Mouse (Mus musculus) midbrain, postnatal 0 days (tissue): ENCODE results near the gene Srm. TPM values are rescaled to one million over a fixed set of nuclear protein-coding genes. Genes with fewer than 3 reads are reported as not detected.

Experiments
- ATAC-seq: fragments of 200-750 bp; cut with Nextera tagmentation; 2 replicates; pipeline ENCODE4 v1.8.0; 2017; ENCODE audit warnings: moderate number of reproducible peaks, mild to moderate bottlenecking, moderate TSS enrichment, moderate library complexity; ENCODE audit not compliant: low FRiP score
- DNase-seq: peaks from one replicate; pipeline ENCODE4 v3.0.0-alpha.2; 2015; ENCODE audit warnings: low spot score
- H3K27ac ChIP-seq: fragments of 300-500 bp; sonication (generic); 2 replicates; pipeline ENCODE4 v1.5.1; 2014; ENCODE audit warnings: low read depth, mild to moderate bottlenecking, low read length, mixed read lengths
- H3K27me3 ChIP-seq: fragments of 300-500 bp; sonication (generic); 2 replicates; pipeline ENCODE4 v1.6.1; 2014; ENCODE audit warnings: low read length, control low read depth, mixed read lengths; ENCODE audit not compliant: insufficient read depth
- H3K36me3 ChIP-seq: fragments of 300-500 bp; sonication (generic); 2 replicates; pipeline ENCODE4 v1.6.1; 2014; ENCODE audit warnings: low read length, control low read depth, mixed read lengths; ENCODE audit not compliant: insufficient read depth
- H3K4me1 ChIP-seq: fragments of 300-500 bp; sonication (generic); 2 replicates; pipeline ENCODE4 v1.6.1; 2014; ENCODE audit warnings: mild to moderate bottlenecking, control low read depth, antibody characterized with exemption, low read length, mixed read lengths; ENCODE audit not compliant: insufficient read depth
- H3K4me2 ChIP-seq: fragments of 300-500 bp; sonication (generic); 2 replicates; pipeline ENCODE4 v1.6.1; 2014; ENCODE audit warnings: low read depth, mild to moderate bottlenecking, low read length, mixed read lengths; ENCODE audit not compliant: poor library complexity, severe bottlenecking
- H3K4me3 ChIP-seq: fragments of 300-500 bp; sonication (generic); 2 replicates; pipeline ENCODE4 v1.5.1; 2014; ENCODE audit warnings: low read depth, mild to moderate bottlenecking, low read length, moderate library complexity
- H3K9ac ChIP-seq: fragments of 300-500 bp; sonication (generic); replicated peaks from 2 replicates; pipeline ENCODE4 v1.6.1; 2014; ENCODE audit warnings: mild to moderate bottlenecking, low read length, moderate library complexity, mixed read lengths; ENCODE audit not compliant: poor library complexity, severe bottlenecking
- H3K9me3 ChIP-seq: fragments of 300-500 bp; sonication (generic); 2 replicates; pipeline ENCODE4 v1.6.1; 2016; ENCODE audit warnings: low read length, control low read depth
- CTCF ChIP-seq: IDR thresholded peaks from 2 replicates; pipeline ENCODE4 v1.5.1; 2016; ENCODE audit warnings: antibody characterized with exemption, mild to moderate bottlenecking
- WGBS: fragments of 180-500 bp; shearing (Covaris S2); extraction: QIAGEN DNeasy Blood & Tissue Kit; methylation state at CpG from one replicate; pipeline ENCODE4 v1.1.7; 2014; 5-methylcytosine and 5-hydroxymethylcytosine counted together
- polyA plus RNA-seq: library from polyadenylated mRNA; unstranded; fragments of >200 nt; fragmentation: Nextera tagmentation; extraction: Ambion mirVana; gene quantifications from 2 replicates; pipeline ENCODE4 v1.2.1, GENCODE M21; 2015
- total RNA-seq: library from RNA; depleted of rRNA; stranded (reverse); fragments of >200 nt; gene quantifications from 2 replicates; pipeline ENCODE4 v1.2.3, GENCODE M21; 2014; rRNA removed

Gene Srm
- 55.4 and 74.9 TPM in 2 replicates for total RNA-seq
- polyA plus RNA-seq, result 148 and 151 TPM in 2 replicates

- Histone ChIP-seq H3K4me3 (peak within 1 kb of the TSS; percentile 90), H3K27ac (peak within 1 kb of the TSS; percentile 59), H3K9ac (peak within 1 kb of the TSS; percentile 78), H3K27me3 (no peaks in the 10 kb centered on the region), H3K9me3 (no peaks in the 10 kb centered on the region), H3K36me3 (peaks cover 28% of the 10 kb centered on the region), H3K4me1 (peaks cover 7% of the 10 kb centered on the region; the same call in 1 of the 2 replicates), H3K4me2 (peak within 1 kb of the TSS; percentile 86)
- peak; percentile 98 for DNase-seq
- peak; percentile 99 for ATAC-seq
- no peak for TF ChIP-seq CTCF
- under 1% methylated on average over 40 of the region's 50 CpGs for WGBS
Measured at GRCm38 (mm10) chr4:148591171-148591630, at the start of gene Srm. Gene Srm, plus strand, starts transcription at chr4:148591503.

GRCm38 (mm10) chr4:148549106-148549505 lies 42.2 kb upstream of the Srm start:
- no peak overlapping the region for H3K9ac ChIP-seq
- no peaks in the 10 kb centered on the region for H3K4me1 ChIP-seq
- no peaks in the 10 kb centered on the region for H3K27me3 ChIP-seq
- H3K27ac ChIP-seq, result no peak overlapping the region
- ATAC-seq, result no peak
- DNase-seq, result no peak
- H3K4me2 ChIP-seq, result no peak overlapping the region
- WGBS, result 85% methylated on average over 4 of the region's 4 CpGs
- no peak overlapping the region for H3K4me3 ChIP-seq
- no peak for TF ChIP-seq CTCF
- peaks cover 79% of the 10 kb centered on the region for H3K36me3 ChIP-seq
- no peaks in the 10 kb centered on the region for H3K9me3 ChIP-seq

- no peak for TF ChIP-seq CTCF
- ATAC-seq, result peak; percentile 68; the same call in 1 of the 2 replicates
- no peaks in the 10 kb centered on the region for H3K9me3 ChIP-seq
Measured at GRCm38 (mm10) chr4:148557766-148558165, 33.5 kb upstream of the Srm start.

GRCm38 (mm10) chr4:148558297-148559000 lies 32.9 kb upstream of the Srm start, which contains the start of gene Exosc10:
Gene Exosc10, plus strand, starts transcription at chr4:148558429.
- Histone ChIP-seq H3K9ac (peak within 1 kb of the TSS; percentile 93), H3K4me3 (peak within 1 kb of the TSS; percentile 61), H3K27ac (peak within 1 kb of the TSS; percentile 91), H3K4me2 (peak within 1 kb of the TSS; percentile 46), H3K36me3 (peaks cover 65% of the 10 kb centered on the region), H3K9me3 (no peaks in the 10 kb centered on the region), H3K4me1 (no peaks in the 10 kb centered on the region; the same call in 1 of the 2 replicates), H3K27me3 (no peaks in the 10 kb centered on the region)
- under 1% methylated on average over 63 of the region's 63 CpGs for WGBS
- peak; percentile 93 for DNase-seq
- ATAC-seq, result peak; percentile 92
- no peak for TF ChIP-seq CTCF

More at GRCm38 (mm10) chr4:148557766-148558165, 33.5 kb upstream of the Srm start:
- Histone ChIP-seq H3K9ac (peak overlapping the region; percentile 93), H3K27ac (peak overlapping the region; percentile 91), H3K36me3 (peaks cover 65% of the 10 kb centered on the region), H3K4me3 (peak overlapping the region; percentile 61), H3K4me1 (no peaks in the 10 kb centered on the region; the same call in 1 of the 2 replicates), H3K27me3 (no peaks in the 10 kb centered on the region), H3K4me2 (peak overlapping the region; percentile 46)
- no peak for DNase-seq
- 27% methylated on average over 6 of the region's 6 CpGs for WGBS

GRCm38 (mm10) chr4:148562676-148563075 lies 28.6 kb upstream of the Srm start:
- DNase-seq (no peak), ATAC-seq (no peak)
- H3K9me3 ChIP-seq, result no peaks in the 10 kb centered on the region
- no peak overlapping the region for H3K4me2 ChIP-seq
- H3K4me1 ChIP-seq, result no peaks in the 10 kb centered on the region; the same call in 1 of the 2 replicates
- WGBS, result 94% methylated on average over 17 of the region's 17 CpGs
- no peak for TF ChIP-seq CTCF
- H3K27me3 ChIP-seq, result no peaks in the 10 kb centered on the region
- no peak overlapping the region for H3K9ac ChIP-seq
- peaks cover 64% of the 10 kb centered on the region for H3K36me3 ChIP-seq
- H3K27ac ChIP-seq, result no peak overlapping the region
- no peak overlapping the region for H3K4me3 ChIP-seq

GRCm38 (mm10) chr4:148563595-148563994 lies 27.7 kb upstream of the Srm start:
- Histone ChIP-seq H3K4me2 (no peak overlapping the region), H3K9ac (no peak overlapping the region), H3K9me3 (no peaks in the 10 kb centered on the region), H3K27me3 (no peaks in the 10 kb centered on the region), H3K36me3 (peaks cover 73% of the 10 kb centered on the region), H3K27ac (no peak overlapping the region), H3K4me1 (no peaks in the 10 kb centered on the region; the same call in 1 of the 2 replicates), H3K4me3 (no peak overlapping the region)
- WGBS, result 96% methylated on average over 12 of the region's 12 CpGs
- ATAC-seq, result no peak
- DNase-seq, result no peak
- no peak for TF ChIP-seq CTCF
